Mouse (Mus musculus) embryonic fibroblast, embryonic 13.5 days (primary cell): Measurements from ENCODE around the gene Ubqln5.

Experiments used
- CTCF ChIP-seq: IDR thresholded peaks from 2 replicates; pipeline ENCODE4 v1.5.1; 2011; ENCODE audit warnings: mild to moderate bottlenecking, control low read depth, low read length, moderate library complexity, borderline replicate concordance; ENCODE audit not compliant: insufficient read depth
- POLR2A ChIP-seq: IDR thresholded peaks from 2 replicates; pipeline ENCODE4 v1.6.1; 2011; ENCODE audit warnings: low read depth, mild to moderate bottlenecking, control low read depth, low read length, moderate library complexity

- TF ChIP-seq CTCF (no peak), POLR2A (no peak)
These were observed 7.7 kb upstream of the Ubqln5 start, which contains the start of gene Olfr643 for GRCm38 (mm10) chr7:104137305-104137704.
